Mouse (Mus musculus) ovary, postnatal 14 days (tissue): Measurements from ENCODE around the gene Umodl1.

Source experiments
- DNase-seq: peaks from one replicate; pipeline ENCODE4 v3.0.0; 2022; ENCODE audit warnings: low spot score

Gene Umodl1

GRCm38 (mm10) chr17:31038381-31038780, 83.9 kb downstream of the Umodl1 start:
- DNase-seq: no peak

DNA sequence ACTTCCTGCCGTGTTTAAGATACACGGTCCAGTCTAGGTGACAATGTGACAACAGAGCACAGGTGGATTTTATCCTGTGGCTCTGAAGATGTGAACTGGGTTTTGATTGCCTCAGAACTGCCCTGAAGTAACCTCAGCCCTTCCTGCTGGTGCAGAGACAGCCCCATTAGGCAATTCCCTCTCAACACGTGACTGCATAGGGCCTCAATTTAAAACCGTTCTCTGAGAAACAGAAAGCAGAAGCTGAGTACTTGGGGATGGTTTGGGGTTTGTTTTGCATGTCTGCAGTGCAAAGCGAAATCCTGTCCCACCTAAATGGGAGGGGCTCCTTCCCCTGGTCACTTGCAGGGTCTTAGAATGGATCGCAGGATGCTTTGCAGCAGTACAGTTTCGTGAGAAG, 85.2 kb downstream of the Umodl1 start:
- DNase-seq: no peak

GRCm38 (mm10) chr17:31040421-31040820, 86.0 kb downstream of the Umodl1 start:
- no peak for DNase-seq

DNA sequence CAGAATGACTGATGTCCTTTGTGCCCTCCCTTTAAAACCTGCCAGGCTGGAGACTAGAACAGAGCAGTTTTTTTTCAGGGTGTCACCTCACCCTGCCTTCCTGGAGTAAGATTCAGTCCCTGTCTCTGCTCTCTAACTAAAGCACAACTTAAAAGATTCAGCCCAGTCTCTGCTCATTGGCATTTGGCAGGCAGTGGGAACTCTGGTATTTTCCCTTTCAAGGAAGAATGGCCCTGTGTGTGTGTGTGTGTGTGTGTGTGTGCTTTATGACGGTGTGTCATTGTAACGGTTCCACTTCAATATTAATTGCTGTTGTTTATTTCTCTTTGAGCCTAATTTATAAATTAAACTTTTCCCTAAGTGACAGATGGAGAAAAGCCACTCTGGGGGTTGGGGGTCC, 88.3 kb downstream of the Umodl1 start:
- DNase-seq: no peak

DNA sequence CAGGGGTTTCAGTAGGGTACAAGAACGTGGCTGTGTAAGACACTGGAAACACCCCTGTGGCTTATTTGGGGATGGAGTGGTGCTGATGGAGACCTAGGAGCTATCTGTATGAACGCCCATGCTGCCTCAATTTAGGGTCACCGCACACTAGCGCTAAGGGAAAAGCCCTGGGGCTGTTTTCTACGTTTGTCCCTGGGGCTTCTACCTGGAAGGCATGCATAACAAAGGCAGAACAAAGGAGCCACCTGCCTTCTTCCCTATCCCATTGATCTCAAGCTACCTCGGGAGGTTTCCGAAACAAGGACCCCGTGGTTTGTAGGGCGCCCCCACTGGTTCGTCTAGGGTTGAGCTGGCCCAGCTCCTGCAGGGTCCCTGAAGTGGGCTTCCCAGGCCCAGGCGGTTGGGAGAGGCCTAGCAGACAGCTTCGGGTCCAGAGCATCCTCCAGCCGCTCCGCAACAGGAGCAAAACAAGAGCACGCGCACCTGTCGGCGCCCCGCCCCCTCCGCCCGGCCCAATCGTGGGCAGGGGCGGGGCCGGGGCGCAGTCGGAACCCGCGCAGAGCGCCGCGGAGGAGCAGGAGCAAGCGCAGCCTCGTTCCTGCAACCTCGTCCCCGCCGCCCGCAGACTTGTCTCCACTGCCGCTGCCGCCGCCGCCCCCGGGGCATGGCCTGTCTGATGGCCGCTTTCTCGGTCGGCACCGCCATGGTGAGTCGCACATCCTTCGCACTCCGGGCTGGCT, 102.9 kb downstream of the Umodl1 start, which contains the start of gene Abcg1:
Abcg1 (plus strand) TSS at position 525 of the 740 bp plus-strand sequence.
- DNase-seq: no peak

GRCm38 (mm10) chr17:31057891-31058744, 103.7 kb downstream of the Umodl1 start:
- no peak for DNase-seq

- DNase-seq: no peak
These were observed 104.3 kb downstream of the Umodl1 start for GRCm38 (mm10) chr17:31058745-31059085.

GRCm38 (mm10) chr17:31060196-31060587, 105.8 kb downstream of the Umodl1 start:
- DNase-seq: no peak
